Mouse (Mus musculus): ENCODE results near the gene Ugt1a9. TPM values are rescaled to one million over a fixed set of nuclear protein-coding genes. Genes with fewer than 3 reads are reported as not detected.

Ugt1a9 gene
- total and polyA plus RNA-seq, 3 experiments = not detected

GRCm38 (mm10) chr1:88217144-88217543 is 146.5 kb downstream of the Ugt1a9 start:
- H3K27ac ChIP-seq = no peak overlapping the region
- 48% methylated on average over 2 of the region's 2 CpGs for WGBS
- H3K27me3 ChIP-seq (ENCODE audit: control insufficient read depth, insufficient read depth, low read length) = no peaks in the 10 kb centered on the region
- DNase-seq = peak in 1 of 2 experiments; percentile 20
- TF ChIP-seq POLR2A (IDR thresholded peaks at IDR 0.05; ENCODE audit: insufficient read depth, low read depth, low read length) (no peak), CTCF (IDR thresholded peaks at IDR 0.05) (peak; percentile 31)
- H3K36me3 ChIP-seq (ENCODE audit: control insufficient read depth, insufficient read depth, low read length) = no peaks in the 10 kb centered on the region
- intact Hi-C loops (cut with DNase I) = no loop called here
- no peaks in the 10 kb centered on the region for H3K79me2 ChIP-seq (replicated peaks; ENCODE audit: control insufficient read depth, insufficient read depth, low read length)
- H3K4me1 ChIP-seq (ENCODE audit: control insufficient read depth, insufficient read depth, low read length) = no peaks in the 10 kb centered on the region
- H3K9ac ChIP-seq (ENCODE audit: low read depth, low read length) = no peak overlapping the region
- no peak overlapping the region for H3K4me3 ChIP-seq

GRCm38 (mm10) chr1:88217576-88217975 is 147.0 kb downstream of the Ugt1a9 start:
- Histone ChIP-seq H3K27ac (no peak overlapping the region), H3K4me1 (ENCODE audit: control insufficient read depth, insufficient read depth, low read length) (no peaks in the 10 kb centered on the region), H3K79me2 (replicated peaks; ENCODE audit: control insufficient read depth, insufficient read depth, low read length) (no peaks in the 10 kb centered on the region), H3K9ac (ENCODE audit: low read depth, low read length) (no peak overlapping the region), H3K36me3 (ENCODE audit: control insufficient read depth, insufficient read depth, low read length) (no peaks in the 10 kb centered on the region), H3K27me3 (ENCODE audit: control insufficient read depth, insufficient read depth, low read length) (no peaks in the 10 kb centered on the region), H3K4me3 (no peak overlapping the region)
- WGBS = 34% methylated on average over 3 of the region's 3 CpGs
- no peak for DNase-seq
- no peak for TF ChIP-seq CTCF (IDR thresholded peaks at IDR 0.05)
- TF ChIP-seq EP300 (IDR thresholded peaks at IDR 0.05; ENCODE audit: insufficient read depth, low read depth, low read length) = no peak
- no peak for TF ChIP-seq POLR2A (IDR thresholded peaks at IDR 0.05; ENCODE audit: insufficient read depth, low read depth, low read length)
- intact Hi-C loops (cut with DNase I) = no loop called here

- Histone ChIP-seq H3K27ac (no peak overlapping the region), H3K4me1 (ENCODE audit: control insufficient read depth, insufficient read depth, low read length) (no peaks in the 10 kb centered on the region), H3K79me2 (replicated peaks; ENCODE audit: control insufficient read depth, insufficient read depth, low read length) (no peaks in the 10 kb centered on the region), H3K4me3 (no peak overlapping the region), H3K27me3 (ENCODE audit: control insufficient read depth, insufficient read depth, low read length) (no peaks in the 10 kb centered on the region), H3K36me3 (ENCODE audit: control insufficient read depth, insufficient read depth, low read length) (no peaks in the 10 kb centered on the region), H3K9ac (ENCODE audit: low read depth, low read length) (no peak overlapping the region)
- 65% methylated on average over 9 of the region's 9 CpGs for WGBS
- intact Hi-C loops (cut with DNase I) = no loop called here
- no peak for TF ChIP-seq POLR2A (IDR thresholded peaks at IDR 0.05; ENCODE audit: insufficient read depth, low read depth, low read length)
- peak in 1 of 2 experiments; percentile 31 for DNase-seq
Observed at GRCm38 (mm10) chr1:88218051-88218450, 147.5 kb downstream of the Ugt1a9 start.

- Histone ChIP-seq H3K27me3 (ENCODE audit: control insufficient read depth, insufficient read depth, low read length) (no peaks in the 10 kb centered on the region), H3K27ac (no peak overlapping the region), H3K79me2 (replicated peaks; ENCODE audit: control insufficient read depth, insufficient read depth, low read length) (no peaks in the 10 kb centered on the region), H3K4me1 (ENCODE audit: control insufficient read depth, insufficient read depth, low read length) (no peaks in the 10 kb centered on the region), H3K36me3 (ENCODE audit: control insufficient read depth, insufficient read depth, low read length) (no peaks in the 10 kb centered on the region), H3K9ac (ENCODE audit: low read depth, low read length) (no peak overlapping the region), H3K4me3 (no peak overlapping the region)
- WGBS = 45% methylated on average over 4 of the region's 4 CpGs
- intact Hi-C loops (cut with DNase I) = no loop called here
- no peak for TF ChIP-seq CTCF (IDR thresholded peaks at IDR 0.05)
- no peak for TF ChIP-seq EP300 (IDR thresholded peaks at IDR 0.05; ENCODE audit: insufficient read depth, low read depth, low read length)
- no peak for TF ChIP-seq POLR2A (IDR thresholded peaks at IDR 0.05; ENCODE audit: insufficient read depth, low read depth, low read length)
- DNase-seq = no peak
Observed at GRCm38 (mm10) chr1:88218591-88218990, 148.0 kb downstream of the Ugt1a9 start.

GRCm38 (mm10) chr1:88219054-88219453 is 148.5 kb downstream of the Ugt1a9 start:
- intact Hi-C loops (cut with DNase I) = no loop called here
- DNase-seq = no peak
- H3K27me3 ChIP-seq (ENCODE audit: control insufficient read depth, insufficient read depth, low read length) = no peaks in the 10 kb centered on the region
- no peaks in the 10 kb centered on the region for H3K36me3 ChIP-seq (ENCODE audit: control insufficient read depth, insufficient read depth, low read length)
- H3K4me1 ChIP-seq (ENCODE audit: control insufficient read depth, insufficient read depth, low read length) = no peaks in the 10 kb centered on the region
- no peak overlapping the region for H3K9ac ChIP-seq (ENCODE audit: low read depth, low read length)
- no peak overlapping the region for H3K4me3 ChIP-seq
- WGBS = 15% methylated on average over 1 of the region's 1 CpGs
- TF ChIP-seq EP300 (IDR thresholded peaks at IDR 0.05; ENCODE audit: insufficient read depth, low read depth, low read length) (no peak), CTCF (IDR thresholded peaks at IDR 0.05) (no peak), POLR2A (IDR thresholded peaks at IDR 0.05; ENCODE audit: insufficient read depth, low read depth, low read length) (no peak)
- no peaks in the 10 kb centered on the region for H3K79me2 ChIP-seq (replicated peaks; ENCODE audit: control insufficient read depth, insufficient read depth, low read length)
- no peak overlapping the region for H3K27ac ChIP-seq

- H3K4me3 ChIP-seq = no peak overlapping the region
- intact Hi-C loops (cut with DNase I) = no loop called here
- no peaks in the 10 kb centered on the region for H3K79me2 ChIP-seq (replicated peaks; ENCODE audit: control insufficient read depth, insufficient read depth, low read length)
- no peaks in the 10 kb centered on the region for H3K4me1 ChIP-seq (ENCODE audit: control insufficient read depth, insufficient read depth, low read length)
- DNase-seq = peak in 1 of 2 experiments; percentile 17
- H3K36me3 ChIP-seq (ENCODE audit: control insufficient read depth, insufficient read depth, low read length) = no peaks in the 10 kb centered on the region
- H3K9ac ChIP-seq (ENCODE audit: low read depth, low read length) = no peak overlapping the region
- TF ChIP-seq EP300 (IDR thresholded peaks at IDR 0.05; ENCODE audit: insufficient read depth, low read depth, low read length) (no peak), POLR2A (IDR thresholded peaks at IDR 0.05; ENCODE audit: insufficient read depth, low read depth, low read length) (no peak), CTCF (IDR thresholded peaks at IDR 0.05) (no peak)
- no peaks in the 10 kb centered on the region for H3K27me3 ChIP-seq (ENCODE audit: control insufficient read depth, insufficient read depth, low read length)
- no peak overlapping the region for H3K27ac ChIP-seq
Observed at GRCm38 (mm10) chr1:88220336-88220735, 149.7 kb downstream of the Ugt1a9 start.
